Mouse (Mus musculus) cerebellum, adult 11 months (tissue): ENCODE measurements at regions not wholly inside any gene's neighbourhood (a gene's known extent, or its start where the extent isn't known, plus 50 kb on each side); places are given as distances from the start of the nearest gene placed in this dataset.

Experiments used
- DNase-seq: peaks from one replicate; pipeline ENCODE4 v3.0.0; 2022

- DNase-seq = peak; percentile 50
Observed at GRCm38 (mm10) chrX:63366321-63366720, 785.7 kb downstream of the Gm6760 start.

- peak; percentile 68 for DNase-seq
Observed at GRCm38 (mm10) chrX:63365666-63366065, 786.3 kb downstream of the Gm6760 start.

DNA sequence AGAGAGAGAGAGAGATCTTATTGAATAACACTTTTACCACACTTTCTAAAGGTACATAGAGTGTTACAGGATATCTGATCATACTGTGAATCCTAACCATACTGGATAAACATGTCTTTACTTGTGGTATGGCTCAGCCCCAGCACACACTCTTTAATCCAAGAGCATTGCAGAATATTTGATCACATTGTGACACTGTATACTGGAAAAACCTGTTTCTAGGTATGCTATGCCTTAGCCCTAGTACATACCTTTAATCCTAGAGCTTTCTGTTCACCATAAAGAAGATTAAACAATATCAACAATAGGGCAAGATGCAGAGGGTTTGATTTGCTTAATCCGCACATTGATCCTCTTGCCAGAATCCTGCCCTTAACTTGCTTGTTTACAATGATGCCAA is 797.0 kb downstream of the Gm6760 start:
- no peak for DNase-seq
